Mouse (Mus musculus) liver (tissue): ENCODE data around the gene Ampd2.

Source experiments
- DNase-seq: peaks from one replicate; pipeline ENCODE4 v3.0.0-alpha.2; 2020; ENCODE audit warnings: mixed read lengths

Gene Ampd2

DNA sequence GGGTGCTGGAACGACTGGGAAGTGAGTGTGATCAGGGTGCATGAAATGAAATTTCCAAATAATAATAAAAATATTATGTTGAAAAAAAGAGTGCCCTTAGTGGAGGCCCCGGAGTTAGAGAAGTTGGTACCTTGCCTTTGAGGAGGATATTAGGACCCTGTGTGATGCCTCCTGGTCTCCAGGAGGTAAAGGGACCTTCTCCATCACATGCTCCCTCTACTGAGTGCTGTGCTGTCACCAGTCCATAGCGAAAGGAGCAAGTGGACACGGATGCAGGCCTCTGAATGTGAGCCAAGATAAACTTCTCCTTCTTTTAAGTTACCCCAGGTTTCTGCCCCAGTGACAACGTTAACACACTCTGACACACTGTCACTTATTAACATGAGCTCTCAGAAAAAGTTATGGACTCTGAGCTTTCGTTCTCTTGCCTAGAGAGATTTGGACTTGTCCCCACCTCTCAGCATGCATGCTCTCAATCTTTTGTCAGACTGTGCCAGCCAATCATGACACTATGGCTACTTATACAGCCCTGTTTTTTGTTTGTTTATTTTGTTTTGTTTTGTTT lies 19.0 kb downstream of the Ampd2 start:
- no peak for DNase-seq

DNA sequence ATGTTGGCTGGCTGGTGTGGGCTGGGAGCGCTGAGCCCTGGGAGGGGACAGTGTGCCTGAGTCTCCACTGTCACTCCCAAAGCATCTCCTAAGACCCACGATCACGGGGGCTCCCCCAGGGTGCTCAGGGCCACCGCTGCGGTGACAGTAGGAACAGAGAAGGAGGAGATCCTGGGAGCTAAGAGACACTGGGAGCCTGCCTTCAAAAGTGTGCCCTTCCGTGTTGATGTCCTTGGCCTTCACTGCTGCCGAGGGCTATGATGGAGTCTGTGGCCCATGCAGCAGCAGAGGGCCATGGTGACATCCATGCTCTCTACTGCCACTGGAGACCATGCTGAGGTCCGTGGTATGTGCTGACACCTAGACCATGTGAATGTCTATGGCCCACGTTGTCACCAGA lies 20.9 kb downstream of the Ampd2 start:
- DNase-seq = no peak

DNA sequence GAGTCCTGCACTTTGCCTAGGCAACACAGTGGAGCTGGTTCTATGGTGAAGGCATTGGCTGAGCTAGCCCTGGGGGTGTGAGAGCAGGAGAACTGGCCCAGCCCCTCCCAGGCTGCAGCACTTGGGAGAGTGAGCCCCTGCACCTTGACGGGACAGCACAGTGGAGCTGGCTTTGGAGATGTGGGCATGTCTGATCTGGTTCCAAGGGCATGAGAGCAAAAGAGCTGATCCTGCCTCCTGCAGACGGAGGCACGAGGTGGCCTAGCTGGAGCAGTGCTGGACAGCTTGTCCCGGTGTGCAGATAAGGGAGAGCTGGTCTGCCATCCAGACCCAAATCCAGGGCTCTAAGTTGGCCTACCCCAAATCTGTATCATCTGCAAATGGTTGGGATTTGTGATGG lies 21.8 kb downstream of the Ampd2 start:
- DNase-seq = no peak

DNA sequence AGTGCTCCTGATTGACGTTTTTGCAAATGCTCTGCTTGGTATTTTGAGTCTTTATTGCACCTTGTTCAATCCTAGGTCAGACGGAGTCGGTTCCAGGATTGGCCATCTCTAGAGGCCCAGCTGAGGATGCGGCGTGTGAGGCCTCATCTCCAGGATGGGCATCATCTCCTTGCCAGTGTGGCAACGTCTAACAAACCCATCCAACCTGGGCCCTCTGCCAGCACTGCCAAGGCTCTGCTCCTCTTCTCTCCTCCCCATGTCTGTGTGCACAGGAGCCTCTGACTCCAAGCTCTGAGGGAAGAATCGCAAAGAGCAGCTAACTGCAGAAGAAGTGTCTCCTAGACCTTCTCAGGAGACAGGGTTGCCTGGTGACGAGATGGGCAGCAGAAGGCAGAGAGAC lies 23.8 kb downstream of the Ampd2 start:
- DNase-seq = no peak

DNA sequence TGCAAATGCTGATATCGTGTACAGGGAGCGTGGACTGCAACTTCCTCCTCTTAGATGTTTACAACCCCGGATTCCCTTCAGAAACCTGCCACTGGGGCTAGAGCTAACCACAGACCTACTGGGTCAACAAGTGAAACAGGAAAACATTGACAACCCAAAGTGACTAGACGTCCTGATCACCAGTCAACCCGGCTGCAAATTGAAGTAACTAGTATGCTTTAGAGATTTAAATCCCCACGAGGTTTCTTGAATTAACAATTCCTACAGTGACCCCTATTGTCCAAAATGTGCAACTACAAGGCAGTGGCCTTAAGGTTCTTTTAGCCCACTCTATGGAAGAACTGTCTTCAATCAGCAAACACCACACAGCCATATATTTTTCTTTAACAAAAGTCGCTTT lies 25.0 kb downstream of the Ampd2 start:
- peak; percentile 57 for DNase-seq

DNA sequence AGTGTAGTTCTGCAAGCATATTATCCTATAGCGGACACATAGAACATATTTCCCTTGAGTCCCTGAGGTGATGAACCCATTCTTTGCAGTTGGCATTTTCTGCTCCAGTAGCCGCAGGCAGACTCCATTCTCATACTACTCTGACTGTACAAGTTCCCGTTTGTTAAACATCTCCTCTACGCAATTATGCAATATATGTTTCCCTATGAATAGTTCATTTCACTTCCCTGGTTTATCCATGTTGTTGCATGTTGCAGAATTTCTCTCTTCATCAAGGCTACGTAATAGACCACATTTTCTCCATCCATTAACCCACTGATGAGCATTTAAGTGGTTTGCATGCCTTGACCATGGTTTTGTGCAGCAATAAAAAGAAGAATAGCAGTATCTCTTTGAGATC lies 36.0 kb downstream of the Ampd2 start:
- no peak for DNase-seq

DNA sequence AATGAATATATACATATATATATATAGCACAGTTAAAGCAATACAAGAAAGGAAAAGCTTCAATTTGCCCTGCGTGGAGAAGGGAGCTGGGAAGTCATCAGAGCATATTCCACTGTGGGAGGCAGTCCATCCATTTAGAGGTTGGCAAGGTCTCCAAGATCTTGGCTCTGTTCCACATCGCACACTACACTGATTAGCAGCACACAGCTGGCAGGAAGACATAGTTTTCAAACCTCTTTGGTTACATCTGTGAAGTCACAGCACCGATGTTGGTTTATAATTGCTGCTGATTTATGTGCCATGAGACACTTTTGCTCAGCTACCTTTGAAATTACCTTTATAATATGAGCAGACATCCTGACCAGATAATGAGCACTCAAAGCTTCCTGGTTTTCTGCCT lies 38.1 kb downstream of the Ampd2 start:
- no peak for DNase-seq

DNA sequence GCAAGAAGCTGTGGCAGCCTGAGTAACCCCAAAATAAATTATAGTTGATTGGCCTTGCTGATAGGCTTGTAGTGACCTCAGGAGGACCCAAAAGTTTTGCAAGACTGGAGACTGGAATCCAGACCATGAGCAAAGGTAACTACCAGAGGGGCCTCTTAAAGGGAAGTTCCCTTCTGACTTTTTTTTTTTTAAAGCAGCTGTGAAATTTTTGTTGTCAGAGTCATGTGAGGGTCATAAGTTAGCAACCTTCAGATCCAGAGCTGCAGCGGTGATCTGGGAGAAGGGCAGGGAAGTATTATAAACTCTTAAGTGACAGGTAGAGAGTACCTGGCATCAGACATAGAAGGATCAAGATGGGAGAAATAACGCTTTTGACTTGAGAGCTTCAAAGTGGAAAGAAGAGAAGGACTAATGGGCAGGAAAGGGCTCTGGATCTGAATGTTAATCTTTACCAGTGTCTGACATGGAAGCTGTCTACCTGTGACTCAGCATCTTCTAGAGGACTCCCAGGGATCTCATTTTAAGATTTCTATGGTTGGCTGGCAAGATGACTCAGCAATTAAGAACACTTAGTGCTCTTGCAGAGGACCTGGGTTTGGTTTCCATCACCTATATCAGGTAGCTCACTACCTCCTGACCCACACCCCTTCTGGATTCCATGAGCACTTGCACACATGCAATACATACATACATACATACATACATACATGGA lies 39.4 kb downstream of the Ampd2 start:
- no peak for DNase-seq

DNA sequence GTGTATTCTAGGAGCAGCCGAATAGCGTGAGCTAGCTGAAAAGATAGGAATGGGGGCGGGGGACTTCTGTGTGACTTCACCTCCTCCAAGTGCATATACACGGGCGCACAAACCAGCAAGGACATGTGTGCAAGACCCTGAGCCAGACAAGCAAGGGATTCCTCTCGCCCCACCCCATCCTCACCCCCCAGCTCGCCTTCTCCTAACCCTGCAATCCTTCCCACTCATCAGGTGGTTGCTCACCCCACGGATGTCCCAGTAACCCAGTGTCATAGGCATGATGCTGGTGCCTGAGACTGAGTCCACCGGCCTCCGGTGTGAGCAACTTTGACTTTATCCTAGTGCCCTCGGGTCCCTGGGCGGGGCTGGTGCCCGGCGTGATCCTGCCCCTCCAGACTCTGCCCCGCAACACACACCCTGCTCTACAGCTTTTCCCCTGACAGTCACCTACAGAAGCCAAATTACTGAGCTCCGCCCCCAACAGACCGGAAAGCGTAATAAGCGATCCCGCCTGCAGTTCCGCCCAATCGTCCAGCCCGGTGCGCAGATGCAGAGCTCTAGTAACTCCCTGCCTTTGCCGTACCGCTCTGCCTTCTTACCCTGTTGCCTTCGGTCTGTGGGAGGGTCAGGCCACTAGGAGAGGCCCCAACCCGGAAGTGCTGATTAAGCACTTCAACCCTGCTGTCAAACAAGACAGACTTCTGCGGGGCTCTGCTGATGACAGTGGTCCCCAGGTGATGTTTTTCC lies 41.9 kb downstream of the Ampd2 start, which contains the start of gene Gstm4:
TSS of gene Gstm4 (minus strand) at position 501 of the 747 bp plus-strand sequence.
- DNase-seq = peak; percentile 90

DNA sequence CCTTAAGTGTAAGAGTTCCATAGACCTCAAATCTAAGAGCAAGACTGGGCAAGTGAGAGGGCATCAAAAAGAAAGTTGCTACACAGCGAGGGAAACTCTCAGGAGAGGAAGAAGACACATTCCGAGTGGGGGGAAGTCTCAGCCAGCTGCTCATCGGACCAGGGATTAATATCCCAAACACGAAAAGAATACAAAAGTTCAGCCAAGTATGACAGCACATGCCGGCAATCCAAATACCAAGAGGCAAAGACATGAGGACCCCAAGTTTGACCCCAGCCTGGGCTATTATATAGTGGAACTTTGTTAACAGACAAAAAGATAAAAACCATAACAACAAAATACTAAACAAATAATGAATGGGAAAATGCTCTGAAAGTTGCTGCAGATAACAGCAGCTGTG lies 53.3 kb downstream of the Ampd2 start:
- no peak for DNase-seq

DNA sequence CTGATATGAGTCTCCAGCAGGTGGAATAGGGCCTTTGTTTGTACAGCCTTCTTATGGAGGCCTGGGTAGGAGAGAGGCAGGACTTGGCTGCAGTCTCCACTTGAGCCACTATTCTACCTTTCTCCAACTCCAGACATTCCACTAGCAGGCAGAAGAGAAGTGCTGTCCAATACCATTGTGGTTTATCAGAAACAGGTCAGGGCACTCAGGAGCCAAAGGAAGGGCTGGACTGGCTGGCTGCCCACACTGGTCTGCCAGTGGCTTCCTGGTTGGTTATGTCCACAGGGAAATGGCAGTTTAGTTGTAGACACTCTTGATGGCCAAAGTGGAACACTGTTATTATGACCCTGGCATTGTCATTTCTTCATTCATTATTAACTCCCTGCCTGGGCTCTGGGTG lies 54.3 kb downstream of the Ampd2 start:
- no peak for DNase-seq

DNA sequence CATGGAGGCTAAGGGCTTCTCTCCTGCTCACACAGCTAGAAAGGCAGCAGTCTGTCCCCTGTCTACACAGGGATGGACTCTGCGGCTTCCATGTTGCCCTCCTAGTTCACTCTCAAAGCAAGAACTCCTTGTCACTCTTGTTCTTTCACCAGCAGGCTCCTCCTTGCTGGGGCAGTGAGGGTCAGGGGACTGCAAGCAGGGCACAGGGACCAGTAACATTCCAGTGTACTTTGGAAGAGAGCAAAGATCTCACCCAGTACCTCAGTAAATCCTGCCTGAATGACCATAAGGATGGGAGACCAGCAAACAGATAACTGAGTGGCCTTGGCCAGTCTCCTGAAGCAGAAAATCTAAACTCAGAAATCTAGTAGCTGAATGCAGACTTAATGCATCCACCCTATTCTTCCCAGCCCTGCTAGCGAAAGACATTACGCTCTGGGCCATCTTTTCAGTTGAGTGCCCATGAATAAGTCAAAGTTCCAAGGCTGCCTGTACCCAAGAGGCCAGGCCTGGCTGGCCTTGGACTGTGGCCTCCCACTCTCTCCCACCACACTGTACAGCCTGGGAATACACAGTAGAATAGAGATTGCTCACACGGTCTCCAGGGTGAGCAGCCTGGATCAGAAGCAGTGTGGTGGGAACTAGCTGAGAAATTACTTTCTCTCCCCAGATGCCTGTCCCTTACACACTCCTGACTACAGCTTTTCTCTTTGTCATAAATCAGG lies 57.6 kb downstream of the Ampd2 start:
- no peak for DNase-seq

DNA sequence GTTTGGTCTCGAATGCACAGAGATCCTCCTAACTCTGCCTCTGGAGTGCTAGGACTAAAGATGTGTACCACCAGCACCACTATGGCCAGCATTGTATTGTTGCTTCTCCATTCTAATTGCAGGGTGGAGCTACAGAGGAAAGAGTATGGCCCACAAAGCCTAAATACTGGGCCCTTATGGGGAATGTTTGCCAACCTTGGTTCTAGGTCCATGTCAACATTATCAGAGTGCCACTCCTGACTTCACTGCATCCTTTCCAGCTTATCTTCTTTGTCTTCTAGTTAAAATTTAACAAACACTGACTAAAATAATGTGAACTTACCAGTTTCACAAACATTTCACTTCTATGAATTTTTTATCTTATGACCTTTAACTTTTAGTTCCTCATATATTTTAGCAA lies 59.9 kb downstream of the Ampd2 start:
- DNase-seq = no peak

DNA sequence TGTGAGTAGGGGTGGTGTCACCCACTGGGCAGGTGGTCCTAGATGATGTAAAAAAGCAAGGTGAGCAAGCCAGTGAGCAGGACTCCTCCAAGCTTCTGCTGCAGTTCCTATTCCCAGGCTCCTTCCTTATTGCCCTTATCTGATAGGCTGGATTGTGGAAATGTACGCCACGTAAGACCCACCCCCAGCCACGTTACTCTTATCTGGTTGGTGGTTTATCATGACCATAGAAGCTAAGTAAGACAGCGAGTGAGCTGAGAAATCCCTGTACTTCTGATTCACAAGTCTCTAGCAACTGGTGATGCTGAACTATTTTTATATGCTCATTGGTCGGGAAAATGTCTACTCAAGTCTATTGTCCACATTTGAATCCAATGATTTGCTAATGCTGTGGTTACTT lies 60.4 kb downstream of the Ampd2 start:
- DNase-seq = no peak

DNA sequence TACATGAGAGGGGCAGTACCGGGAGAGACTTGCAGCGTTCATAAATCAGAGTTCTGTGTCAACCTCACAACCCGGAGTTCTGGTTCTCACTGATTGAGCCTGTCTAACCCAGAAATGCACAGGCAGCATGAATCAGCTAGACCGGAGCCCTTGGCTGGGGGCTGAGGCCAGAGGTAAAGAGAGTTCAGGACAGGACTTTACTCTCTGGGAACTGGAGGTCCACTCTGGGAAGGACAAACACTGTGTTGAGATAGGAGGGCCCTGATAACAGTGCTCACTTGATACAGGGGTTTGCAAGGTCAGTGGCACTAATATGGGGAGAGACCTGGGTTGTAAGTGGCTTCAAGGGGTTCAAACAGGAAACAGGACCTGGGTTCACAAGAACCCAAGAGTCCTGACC lies 61.1 kb downstream of the Ampd2 start:
- DNase-seq = peak; percentile 33
